Mouse (Mus musculus): ENCODE data around the gene Gm13420.

GRCm38 (mm10) chr2:29716143-29716542 lies 35.3 kb downstream of the Gm13420 start:
- TF ChIP-seq POLR2A (IDR thresholded peaks at IDR 0.05; ENCODE audit: borderline replicate concordance, low read depth, low read length) (no peak), CTCF (IDR thresholded peaks at IDR 0.05; ENCODE audit: low read depth, low read length) (no peak)

All from bone marrow macrophage, adult 2 months (primary cell).